Mouse (Mus musculus) layer of hippocampus, adult 8-10 months (tissue): ENCODE data around the gene Ly6g5b. TPM values are rescaled to one million over a fixed set of nuclear protein-coding genes. Genes with fewer than 3 reads are reported as not detected.

Source experiments
- DNase-seq, 2 experiments: peaks; one replicate each; pipeline ENCODE4 v3.0.0; 2022; ENCODE audit warnings: low spot score in 2 of 2
- total RNA-seq, 4 experiments: library from RNA; stranded (reverse); gene quantifications; 2 replicates each; pipeline ENCODE4 v1.2.4; 2022

Gene Ly6g5b
- total RNA-seq = under 1 TPM; 0.27 to 0.83 (median 0.63) TPM

GRCm38 (mm10) chr17:35115046-35116019 is at the start of gene Ly6g5b:
Gene Ly6g5b, minus strand, starts transcription at chr17:35115428.
- DNase-seq = no peak

- DNase-seq = no peak
Observed at GRCm38 (mm10) chr17:35164218-35164567, 49.0 kb upstream of the Ly6g5b start.

- DNase-seq = no peak
Observed at GRCm38 (mm10) chr17:35163326-35164081, 48.3 kb upstream of the Ly6g5b start.

- DNase-seq = no peak
Observed at GRCm38 (mm10) chr17:35162730-35163129, 47.5 kb upstream of the Ly6g5b start.

- DNase-seq = no peak
Observed at GRCm38 (mm10) chr17:35162121-35162520, 46.9 kb upstream of the Ly6g5b start.

GRCm38 (mm10) chr17:35161421-35161820 is 46.2 kb upstream of the Ly6g5b start:
- DNase-seq = no peak

- DNase-seq = no peak
Observed at GRCm38 (mm10) chr17:35159638-35160037, 44.4 kb upstream of the Ly6g5b start.

GRCm38 (mm10) chr17:35158850-35159593 is 43.8 kb upstream of the Ly6g5b start:
- no peak for DNase-seq

- no peak for DNase-seq
Observed at GRCm38 (mm10) chr17:35157661-35158175, 42.5 kb upstream of the Ly6g5b start.

GRCm38 (mm10) chr17:35157254-35157653 is 42.0 kb upstream of the Ly6g5b start:
- DNase-seq = no peak

GRCm38 (mm10) chr17:35156461-35157200 is 41.4 kb upstream of the Ly6g5b start:
- DNase-seq = no peak

- no peak for DNase-seq
Observed at GRCm38 (mm10) chr17:35155451-35155850, 40.2 kb upstream of the Ly6g5b start.

- no peak for DNase-seq
Observed at GRCm38 (mm10) chr17:35154616-35155015, 39.4 kb upstream of the Ly6g5b start.

GRCm38 (mm10) chr17:35153931-35154330 is 38.7 kb upstream of the Ly6g5b start:
- no peak for DNase-seq

- DNase-seq = no peak
Observed at GRCm38 (mm10) chr17:35153077-35153476, 37.8 kb upstream of the Ly6g5b start.

- DNase-seq = no peak
Observed at GRCm38 (mm10) chr17:35152121-35152520, 36.9 kb upstream of the Ly6g5b start.

- DNase-seq = no peak
Observed at GRCm38 (mm10) chr17:35147922-35148639, 32.9 kb upstream of the Ly6g5b start.

- no peak for DNase-seq
Observed at GRCm38 (mm10) chr17:35147348-35147747, 32.1 kb upstream of the Ly6g5b start.

GRCm38 (mm10) chr17:35146139-35146538 is 30.9 kb upstream of the Ly6g5b start:
- DNase-seq = no peak

- no peak for DNase-seq
Observed at GRCm38 (mm10) chr17:35141971-35142370, 26.7 kb upstream of the Ly6g5b start.
